Mouse (Mus musculus) midbrain, embryonic 11.5 days (tissue): ENCODE data around the gene Guk1. TPM values are rescaled to one million over a fixed set of nuclear protein-coding genes. Genes with fewer than 3 reads are reported as not detected.

Source experiments
- ATAC-seq: fragments of 200-750 bp; cut with Nextera tagmentation; 2 replicates; pipeline ENCODE4 v1.8.0; 2017; ENCODE audit warnings: moderate TSS enrichment, moderate library complexity; ENCODE audit not compliant: low FRiP score
- DNase-seq: peaks from one replicate; pipeline ENCODE4 v3.0.0; 2015; ENCODE audit warnings: low spot score; ENCODE audit errors: missing footprints
- H3K27ac ChIP-seq: fragments of 300-500 bp; sonication (generic); 2 replicates; pipeline ENCODE4 v1.5.1; 2014; ENCODE audit warnings: low read depth, low read length
- H3K27me3 ChIP-seq: fragments of 300-500 bp; sonication (generic); 2 replicates; pipeline ENCODE4 v1.6.1; 2014; ENCODE audit warnings: mild to moderate bottlenecking, low read length, moderate library complexity, mixed read lengths; ENCODE audit not compliant: control insufficient read depth, insufficient read depth
- H3K36me3 ChIP-seq: fragments of 300-500 bp; sonication (generic); 2 replicates; pipeline ENCODE4 v1.6.1; 2014; ENCODE audit warnings: mild to moderate bottlenecking, low read length, moderate library complexity, mixed read lengths; ENCODE audit not compliant: control insufficient read depth, insufficient read depth
- H3K4me1 ChIP-seq: fragments of 300-500 bp; sonication (generic); 2 replicates; pipeline ENCODE4 v1.6.1; 2014; ENCODE audit warnings: low read length; ENCODE audit not compliant: control insufficient read depth, insufficient read depth
- H3K4me2 ChIP-seq: fragments of 300-500 bp; sonication (generic); 2 replicates; pipeline ENCODE4 v1.6.1; 2014; ENCODE audit warnings: mild to moderate bottlenecking, moderate library complexity
- H3K4me3 ChIP-seq: fragments of 300-500 bp; sonication (generic); 2 replicates; pipeline ENCODE4 v1.5.1; 2014; ENCODE audit warnings: low read depth, low read length
- H3K9ac ChIP-seq: fragments of 300-500 bp; sonication (generic); 2 replicates; pipeline ENCODE4 v1.6.1; 2014; ENCODE audit warnings: low read length
- H3K9me3 ChIP-seq: fragments of 300-500 bp; sonication (generic); 2 replicates; pipeline ENCODE4 v1.6.1; 2016; ENCODE audit warnings: low read length; ENCODE audit not compliant: control insufficient read depth
- WGBS: fragments of 180-500 bp; shearing (Covaris S2); extraction: QIAGEN DNeasy Blood & Tissue Kit; methylation state at CpG from one replicate; pipeline ENCODE4 v1.1.7; 2014; 5-methylcytosine and 5-hydroxymethylcytosine counted together
- polyA plus RNA-seq: library from polyadenylated mRNA; unstranded; fragments of >200 nt; fragmentation: Nextera tagmentation; extraction: Ambion mirVana; gene quantifications from 2 replicates; pipeline ENCODE4 v1.2.1, GENCODE M21; 2014

Gene Guk1
- polyA plus RNA-seq: 92.9 and 96.6 TPM in 2 replicates

DNA sequence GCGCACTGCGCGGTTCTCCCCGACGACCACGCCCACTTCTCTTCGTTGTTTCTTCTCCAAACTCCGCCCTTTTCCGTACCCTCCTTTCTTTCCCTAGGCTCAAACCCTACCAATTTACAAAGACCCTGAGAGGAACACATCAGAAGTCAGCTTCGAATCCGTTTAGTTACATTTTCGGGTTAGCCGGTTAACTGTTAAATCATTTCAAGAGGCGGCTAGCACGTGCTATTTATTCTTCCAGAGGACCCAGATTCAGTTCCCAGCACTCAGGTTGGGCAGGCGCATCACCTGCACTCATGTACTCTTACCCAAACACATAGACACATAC lies at the start of gene Guk1:
TSS of gene Guk1 (minus strand) at position 154 of the 328 bp plus-strand sequence.
- peak within 1 kb of the TSS; percentile 63 for H3K4me3 ChIP-seq
- peaks cover 5% of the 10 kb centered on the region for H3K4me1 ChIP-seq
- H3K36me3 ChIP-seq: no peaks in the 10 kb centered on the region
- ATAC-seq: peak; percentile 6; the same call in 1 of the 2 replicates
- H3K9me3 ChIP-seq: no peaks in the 10 kb centered on the region
- DNase-seq: no peak
- peak within 1 kb of the TSS; percentile 51 for H3K27ac ChIP-seq
- peak within 1 kb of the TSS; percentile 74 for H3K4me2 ChIP-seq
- H3K9ac ChIP-seq: peak within 1 kb of the TSS; percentile 77
- H3K27me3 ChIP-seq: no peaks in the 10 kb centered on the region
- 6% methylated on average over 16 of the region's 16 CpGs for WGBS

DNA sequence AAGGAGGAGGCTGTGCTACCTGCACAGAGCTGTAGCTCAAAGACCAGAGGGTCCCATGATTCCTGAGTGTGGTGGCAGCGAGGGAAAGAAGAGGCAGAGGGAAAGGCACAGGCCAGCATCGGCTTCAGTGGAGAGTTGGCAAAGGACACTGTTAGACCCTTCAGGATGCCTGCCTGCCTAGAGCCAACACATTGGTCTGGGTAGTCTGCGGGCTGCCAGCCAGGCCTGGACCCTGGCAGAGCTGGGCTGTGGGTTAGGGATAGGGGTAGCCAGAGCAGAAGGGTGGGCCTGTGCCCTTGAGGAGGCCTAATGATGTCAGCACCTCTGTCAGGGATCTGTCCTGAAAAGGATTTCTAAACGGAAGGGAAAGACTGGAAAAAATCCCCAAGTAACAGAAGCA lies 47.8 kb upstream of the Guk1 start:
- H3K36me3 ChIP-seq: no peaks in the 10 kb centered on the region
- peaks cover 5% of the 10 kb centered on the region for H3K4me1 ChIP-seq
- no peak overlapping the region for H3K4me3 ChIP-seq
- no peak overlapping the region for H3K9ac ChIP-seq
- no peak overlapping the region for H3K27ac ChIP-seq
- DNase-seq (no peak), ATAC-seq (no peak)
- no peak overlapping the region for H3K4me2 ChIP-seq
- H3K9me3 ChIP-seq: no peaks in the 10 kb centered on the region
- 82% methylated on average over 4 of the region's 4 CpGs for WGBS
- H3K27me3 ChIP-seq: peaks cover 2% of the 10 kb centered on the region

DNA sequence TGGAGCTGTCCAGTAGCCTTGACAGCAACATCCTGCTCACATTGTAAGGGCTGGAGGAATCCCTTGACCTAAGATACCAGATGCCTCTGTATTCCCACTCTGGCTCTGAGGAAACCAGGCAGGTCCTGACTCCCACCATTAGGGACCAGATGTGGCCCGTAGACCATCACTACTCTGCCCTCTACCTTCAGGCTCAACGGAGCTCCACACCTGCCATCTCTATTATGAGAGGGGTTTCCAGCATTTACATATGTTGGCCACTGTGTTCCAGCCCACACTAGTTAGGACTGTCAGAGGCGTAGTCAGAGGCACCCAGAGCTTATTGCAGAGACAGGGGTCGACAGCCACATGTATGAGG lies 47.4 kb upstream of the Guk1 start:
- Histone ChIP-seq H3K4me3 (no peak overlapping the region), H3K27me3 (peaks cover 2% of the 10 kb centered on the region), H3K27ac (no peak overlapping the region)

DNA sequence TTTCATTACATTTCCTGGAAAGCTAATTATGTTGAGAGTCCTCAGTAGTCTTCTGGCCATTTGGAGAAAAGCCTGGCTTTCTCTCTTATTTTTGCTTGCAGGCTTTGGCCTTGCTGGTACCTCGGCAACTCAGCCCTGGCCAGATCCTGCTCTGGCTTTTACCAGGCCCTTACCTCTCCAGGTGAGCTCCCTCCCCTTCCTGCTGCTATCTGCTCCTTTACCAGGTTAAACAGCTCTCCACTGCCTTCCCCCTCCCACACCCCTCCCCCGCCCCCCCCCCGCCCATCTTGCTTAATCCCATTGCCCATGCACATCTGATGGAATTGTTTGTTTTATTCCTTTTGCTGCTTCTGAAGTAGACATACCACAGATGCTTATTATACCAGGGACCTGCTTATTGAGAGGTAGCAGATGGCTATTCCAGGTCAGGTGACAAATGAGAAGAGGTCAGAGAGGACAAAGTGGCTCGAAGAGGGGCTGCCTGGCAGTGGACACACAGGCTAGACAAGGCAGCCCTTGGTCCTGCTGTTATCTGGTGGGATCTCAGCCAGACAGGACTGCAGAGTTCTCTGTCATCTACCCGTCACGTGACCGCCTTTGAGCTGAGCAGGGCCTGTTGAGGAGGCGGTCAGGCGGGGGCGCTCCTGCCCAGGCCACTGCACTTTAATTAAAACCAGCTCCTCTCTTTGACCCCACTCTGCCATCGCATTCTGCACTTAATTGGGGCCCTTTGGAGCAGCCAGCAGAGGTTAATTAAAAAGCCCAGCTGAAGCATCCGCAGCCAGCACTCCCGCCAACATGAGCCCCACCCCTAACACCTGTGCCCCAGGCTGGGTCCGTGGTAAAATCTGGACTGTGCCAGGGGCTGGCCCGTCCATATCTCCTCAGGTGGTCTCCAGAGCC lies 46.8 kb upstream of the Guk1 start:
- DNase-seq (peak; percentile 89), ATAC-seq (peak; percentile 88)
- Histone ChIP-seq H3K27me3 (no peaks in the 10 kb centered on the region; the same call in none of the 2 replicates), H3K4me2 (no peak overlapping the region; the same call in 1 of the 2 replicates), H3K4me1 (peaks cover 5% of the 10 kb centered on the region), H3K36me3 (no peaks in the 10 kb centered on the region), H3K27ac (no peak overlapping the region), H3K4me3 (no peak overlapping the region), H3K9ac (no peak overlapping the region), H3K9me3 (no peaks in the 10 kb centered on the region)
- 5% methylated on average over 14 of the region's 15 CpGs for WGBS

More for the DNA sequence above, 47.4 kb upstream of the Guk1 start:
- no peak overlapping the region; the same call in 1 of the 2 replicates for H3K4me2 ChIP-seq
- H3K4me1 ChIP-seq: peaks cover 5% of the 10 kb centered on the region
- ATAC-seq: peak; percentile 54; the same call in 1 of the 2 replicates
- H3K9ac ChIP-seq: no peak overlapping the region
- H3K9me3 ChIP-seq: no peaks in the 10 kb centered on the region
- H3K36me3 ChIP-seq: no peaks in the 10 kb centered on the region
- WGBS: 59% methylated on average over 4 of the region's 4 CpGs
- no peak for DNase-seq

DNA sequence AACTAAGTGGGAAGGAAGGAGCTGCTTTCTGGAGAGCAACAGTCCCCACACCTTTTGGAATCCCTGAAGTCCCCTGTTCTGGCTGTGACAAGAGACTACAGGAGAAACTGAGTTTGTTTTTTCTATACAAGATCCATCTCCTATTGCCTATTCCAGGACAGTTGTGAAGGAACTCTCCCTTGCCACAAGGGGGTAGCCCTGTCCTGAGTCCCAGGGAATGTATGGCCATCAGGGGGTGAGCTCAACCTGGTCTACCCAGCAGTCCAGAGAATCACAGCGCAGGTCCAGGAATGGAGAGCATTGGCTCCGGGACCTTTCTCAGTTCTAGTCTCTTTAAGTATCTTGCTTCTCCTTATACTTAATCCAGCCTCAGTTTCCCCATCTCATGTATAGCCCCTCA lies 40.8 kb upstream of the Guk1 start:
- 64% methylated on average over 2 of the region's 2 CpGs for WGBS
- Histone ChIP-seq H3K27me3 (no peaks in the 10 kb centered on the region), H3K36me3 (no peaks in the 10 kb centered on the region), H3K4me2 (no peak overlapping the region), H3K4me1 (peaks cover 6% of the 10 kb centered on the region; the same call in 1 of the 2 replicates), H3K27ac (no peak overlapping the region), H3K9me3 (no peaks in the 10 kb centered on the region), H3K9ac (no peak overlapping the region), H3K4me3 (no peak overlapping the region)
- ATAC-seq: no peak
- DNase-seq: no peak

DNA sequence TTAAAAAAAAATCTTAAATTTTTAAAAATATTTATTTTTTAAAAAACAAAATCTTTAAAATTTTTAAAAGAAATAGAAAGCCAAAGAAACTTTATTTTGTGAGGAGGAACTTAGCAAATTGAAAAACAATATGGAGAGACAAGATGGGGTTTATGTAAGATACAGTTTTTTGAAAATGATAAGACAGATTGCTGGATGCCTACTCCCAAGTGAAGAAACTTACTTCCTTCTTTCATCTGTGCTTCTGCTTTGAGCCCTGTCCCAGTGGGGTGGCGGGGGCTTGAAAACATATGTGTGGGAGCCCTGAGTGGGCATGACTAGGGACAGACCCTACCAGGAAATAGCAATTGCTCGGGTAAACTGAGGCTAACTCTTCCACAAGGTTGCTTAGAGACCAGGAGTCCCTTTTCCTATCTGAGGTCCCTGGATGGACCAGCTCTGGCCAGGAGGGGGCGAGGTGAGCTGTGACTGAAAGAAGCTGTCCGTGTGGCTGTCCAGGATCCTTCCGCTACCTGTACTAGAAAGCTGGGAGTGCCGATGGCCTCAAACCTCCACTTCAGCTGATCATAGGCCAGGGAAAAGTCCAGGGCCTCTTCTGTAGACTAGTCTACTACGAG lies 38.2 kb upstream of the Guk1 start:
- Histone ChIP-seq H3K36me3 (no peaks in the 10 kb centered on the region), H3K27ac (no peak overlapping the region), H3K27me3 (no peaks in the 10 kb centered on the region), H3K9me3 (no peaks in the 10 kb centered on the region), H3K4me2 (no peak overlapping the region), H3K4me1 (peaks cover 25% of the 10 kb centered on the region), H3K9ac (no peak overlapping the region), H3K4me3 (no peak overlapping the region)
- ATAC-seq (no peak), DNase-seq (peak; percentile 95)
- 20% methylated on average over 7 of the region's 7 CpGs for WGBS

DNA sequence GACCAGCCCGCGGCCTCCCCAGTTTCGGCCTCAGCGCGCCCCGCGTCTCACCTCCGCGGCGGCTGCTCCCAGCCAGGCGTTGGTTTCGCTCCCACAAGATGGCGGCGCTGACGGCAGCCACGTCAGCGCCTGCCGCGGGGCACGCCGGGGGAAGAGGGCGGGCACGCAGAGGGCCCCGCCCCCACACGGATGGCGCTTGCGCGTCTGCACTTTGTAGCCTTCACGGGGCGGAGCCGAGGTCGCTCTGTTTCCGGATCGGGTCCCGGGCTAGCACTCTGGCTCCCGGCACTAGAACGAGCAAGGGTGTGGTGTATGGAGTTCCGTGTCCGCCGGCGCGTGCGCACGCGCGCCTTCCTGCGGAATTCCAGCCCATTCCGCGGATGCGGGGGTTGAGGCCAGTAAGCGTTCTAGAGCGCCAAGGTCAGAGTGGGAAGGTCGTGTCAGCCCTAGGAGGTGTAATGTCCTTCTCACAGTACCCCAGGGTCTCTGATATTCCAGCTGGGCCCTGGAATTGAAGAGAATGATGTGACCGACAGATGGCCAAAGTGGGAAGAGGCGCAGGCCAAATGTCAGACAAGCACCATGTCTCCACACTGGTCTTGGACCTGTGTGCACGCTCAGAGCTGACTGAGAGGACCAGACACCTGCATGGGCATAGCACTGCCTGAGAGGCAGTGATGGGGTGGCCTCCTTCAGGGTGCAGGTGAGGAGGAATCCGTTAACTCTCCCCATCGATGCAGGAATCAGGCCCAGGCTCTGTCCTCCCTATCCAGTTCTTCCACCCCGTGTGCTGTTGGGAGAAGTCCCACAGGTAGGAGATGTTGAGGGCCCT lies 36.3 kb upstream of the Guk1 start, which contains the start of gene Arf1:
TSS of gene Arf1 (minus strand) at position 149 of the 832 bp plus-strand sequence.
- Histone ChIP-seq H3K4me3 (peak within 1 kb of the TSS; percentile 92), H3K27ac (peak within 1 kb of the TSS; percentile 88), H3K27me3 (no peaks in the 10 kb centered on the region), H3K9ac (peak within 1 kb of the TSS; percentile 95), H3K4me2 (peak within 1 kb of the TSS; percentile 89), H3K36me3 (no peaks in the 10 kb centered on the region), H3K9me3 (no peaks in the 10 kb centered on the region), H3K4me1 (peaks cover 29% of the 10 kb centered on the region)
- DNase-seq: peak; percentile 100
- WGBS: 4% methylated on average over 58 of the region's 59 CpGs
- ATAC-seq: peak; percentile 95

DNA sequence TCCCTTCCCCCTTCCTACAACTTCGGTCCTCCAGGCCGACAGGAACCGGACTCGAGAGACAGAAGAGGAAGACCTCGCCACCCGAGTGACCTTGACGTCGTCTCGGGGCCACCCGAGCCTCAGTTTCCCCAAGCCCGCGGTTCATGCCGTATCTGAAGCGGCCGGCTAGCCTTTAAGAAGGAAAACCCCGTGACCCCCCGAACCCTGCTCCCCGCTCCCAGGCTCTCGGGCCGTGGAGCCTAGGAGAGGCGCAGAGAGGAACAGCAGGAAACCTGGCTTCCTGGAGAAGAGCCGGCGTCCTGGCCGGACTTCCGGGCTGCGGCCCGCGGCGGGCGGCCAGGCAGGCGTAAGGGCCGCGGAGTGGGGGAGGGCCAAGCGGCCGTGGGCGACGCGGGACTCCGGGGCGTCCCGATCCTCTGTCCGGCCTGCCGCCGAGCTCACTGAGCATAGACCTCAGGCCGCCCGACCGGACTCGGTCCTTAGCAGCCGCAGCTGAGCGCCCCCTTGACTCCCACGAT lies 35.7 kb upstream of the Guk1 start:
- H3K9ac ChIP-seq: peak overlapping the region; percentile 95
- H3K4me1 ChIP-seq: peaks cover 29% of the 10 kb centered on the region
- under 1% methylated on average over 42 of the region's 51 CpGs for WGBS
- peak overlapping the region; percentile 89 for H3K4me2 ChIP-seq
- peak; percentile 86 for ATAC-seq
- H3K9me3 ChIP-seq: no peaks in the 10 kb centered on the region
- H3K27me3 ChIP-seq: no peaks in the 10 kb centered on the region
- H3K4me3 ChIP-seq: peak overlapping the region; percentile 92
- no peaks in the 10 kb centered on the region for H3K36me3 ChIP-seq
- DNase-seq: no peak
- H3K27ac ChIP-seq: peak overlapping the region; percentile 88
